Mouse (Mus musculus): Measurements from ENCODE around the gene Smad3. TPM values are rescaled to one million over a fixed set of nuclear protein-coding genes. Genes with fewer than 3 reads are reported as not detected.
A peak's percentile ranks its signal among the peaks of the same experiment; 100 is the strongest.

Gene Smad3
- total and polyA plus RNA-seq, 2 experiments from 2014 or later = 7.5 to 34.0 TPM

GRCm38 (mm10) chr9:63674613-63675012, 83.2 kb downstream of the Smad3 start:
- H3K4me3 ChIP-seq (ENCODE audit: low read length) = no peak overlapping the region
- no peaks in the 10 kb centered on the region for H3K4me1 ChIP-seq (ENCODE audit: insufficient read depth, low read length)
- no peak for TF ChIP-seq CTCF (IDR thresholded peaks at IDR 0.05; ENCODE audit: low read depth)
- DNase-seq (ENCODE audit: low spot score) = no peak
- no peaks in the 10 kb centered on the region for H3K9me3 ChIP-seq (ENCODE audit: low read length)
- H3K27ac ChIP-seq = no peak overlapping the region
- H3K4me2 ChIP-seq (ENCODE audit: low read depth, low read length) = no peak overlapping the region
- H3K36me3 ChIP-seq (ENCODE audit: insufficient read depth, low read length) = no peaks in the 10 kb centered on the region
- no peak overlapping the region for H3K9ac ChIP-seq (replicated peaks; ENCODE audit: low read length)
- ATAC-seq = no peak
- WGBS = 91% methylated on average over 10 of the region's 10 CpGs
- no peaks in the 10 kb centered on the region for H3K27me3 ChIP-seq (ENCODE audit: insufficient read depth, low read length)

- no peak overlapping the region for H3K9ac ChIP-seq (replicated peaks; ENCODE audit: low read length)
- ATAC-seq (no peak), DNase-seq (ENCODE audit: low spot score) (no peak)
- no peaks in the 10 kb centered on the region for H3K9me3 ChIP-seq (ENCODE audit: low read length)
- WGBS = 72% methylated on average over 3 of the region's 3 CpGs
- no peaks in the 10 kb centered on the region for H3K4me1 ChIP-seq (ENCODE audit: insufficient read depth, low read length)
- H3K27ac ChIP-seq = no peak overlapping the region
- no peak overlapping the region for H3K4me3 ChIP-seq (ENCODE audit: low read length)
- H3K36me3 ChIP-seq (ENCODE audit: insufficient read depth, low read length) = no peaks in the 10 kb centered on the region
- no peak for TF ChIP-seq CTCF (IDR thresholded peaks at IDR 0.05; ENCODE audit: low read depth)
- no peak overlapping the region for H3K4me2 ChIP-seq (ENCODE audit: low read depth, low read length)
- no peaks in the 10 kb centered on the region for H3K27me3 ChIP-seq (ENCODE audit: insufficient read depth, low read length)
These were observed 84.3 kb downstream of the Smad3 start for GRCm38 (mm10) chr9:63673494-63673805.

- WGBS = 62% methylated on average over 8 of the region's 8 CpGs
- H3K27me3 ChIP-seq (ENCODE audit: insufficient read depth, low read length) = no peaks in the 10 kb centered on the region
- H3K4me3 ChIP-seq (ENCODE audit: low read length) = no peak overlapping the region
- H3K36me3 ChIP-seq (ENCODE audit: insufficient read depth, low read length) = no peaks in the 10 kb centered on the region
- ATAC-seq = peak; percentile 53
- no peak for TF ChIP-seq CTCF (IDR thresholded peaks at IDR 0.05; ENCODE audit: low read depth)
- H3K4me2 ChIP-seq (ENCODE audit: low read depth, low read length) = no peak overlapping the region
- H3K4me1 ChIP-seq (ENCODE audit: insufficient read depth, low read length) = 0 out of 2 replicates have a peak, but pooled peaks cover 2% of the 10 kb centered on the region
- DNase-seq (ENCODE audit: low spot score) = peak; percentile 21
- no peak overlapping the region for H3K9ac ChIP-seq (replicated peaks; ENCODE audit: low read length)
- H3K9me3 ChIP-seq (ENCODE audit: low read length) = no peaks in the 10 kb centered on the region
- no peak overlapping the region for H3K27ac ChIP-seq
These were observed 84.8 kb downstream of the Smad3 start for GRCm38 (mm10) chr9:63672797-63673493.

- no peak overlapping the region for H3K4me3 ChIP-seq (ENCODE audit: low read length)
- DNase-seq (ENCODE audit: low spot score) (no peak), ATAC-seq (no peak)
- WGBS = 93% methylated on average over 7 of the region's 7 CpGs
- no peak for TF ChIP-seq CTCF (IDR thresholded peaks at IDR 0.05; ENCODE audit: low read depth)
- H3K4me1 ChIP-seq (ENCODE audit: insufficient read depth, low read length) = peaks cover 22% of the 10 kb centered on the region
- H3K27me3 ChIP-seq (ENCODE audit: insufficient read depth, low read length) = no peaks in the 10 kb centered on the region
- H3K9me3 ChIP-seq (ENCODE audit: low read length) = no peaks in the 10 kb centered on the region
- no peak overlapping the region for H3K9ac ChIP-seq (replicated peaks; ENCODE audit: low read length)
- no peak overlapping the region for H3K4me2 ChIP-seq (ENCODE audit: low read depth, low read length)
- no peaks in the 10 kb centered on the region for H3K36me3 ChIP-seq (ENCODE audit: insufficient read depth, low read length)
- no peak overlapping the region for H3K27ac ChIP-seq
These were observed 88.0 kb downstream of the Smad3 start for GRCm38 (mm10) chr9:63669816-63670215.

GRCm38 (mm10) chr9:63668621-63669020, 89.2 kb downstream of the Smad3 start:
- H3K4me3 ChIP-seq (ENCODE audit: low read length) = no peak overlapping the region
- DNase-seq (ENCODE audit: low spot score) (no peak), ATAC-seq (no peak)
- peaks cover 24% of the 10 kb centered on the region for H3K4me1 ChIP-seq (ENCODE audit: insufficient read depth, low read length)
- H3K9ac ChIP-seq (replicated peaks; ENCODE audit: low read length) = no peak overlapping the region
- no peak overlapping the region for H3K4me2 ChIP-seq (ENCODE audit: low read depth, low read length)
- TF ChIP-seq CTCF (IDR thresholded peaks at IDR 0.05; ENCODE audit: low read depth) = no peak
- H3K9me3 ChIP-seq (ENCODE audit: low read length) = no peaks in the 10 kb centered on the region
- no peaks in the 10 kb centered on the region for H3K27me3 ChIP-seq (ENCODE audit: insufficient read depth, low read length)
- no peak overlapping the region for H3K27ac ChIP-seq
- WGBS = 82% methylated on average over 1 of the region's 1 CpGs
- no peaks in the 10 kb centered on the region for H3K36me3 ChIP-seq (ENCODE audit: insufficient read depth, low read length)

DNA sequence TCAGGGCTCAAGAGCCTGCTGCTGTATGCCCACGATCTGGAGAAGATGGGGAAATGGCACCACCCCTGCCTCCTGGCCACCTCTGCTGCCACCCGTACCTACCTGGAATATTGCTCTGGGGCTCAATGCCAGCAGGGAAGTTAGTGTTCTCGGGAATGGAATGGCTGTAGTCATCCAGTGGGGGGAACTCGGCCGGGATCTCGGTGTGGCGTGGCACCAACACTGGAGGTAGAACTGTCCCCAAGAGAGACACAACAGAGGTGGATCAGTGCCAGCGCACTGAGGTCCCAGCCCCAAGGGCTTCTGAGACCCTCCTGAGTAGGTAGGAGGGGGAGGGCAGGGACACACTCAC, 90.4 kb downstream of the Smad3 start:
- Histone ChIP-seq H3K4me3 (ENCODE audit: low read length) (no peak overlapping the region), H3K4me2 (ENCODE audit: low read depth, low read length) (no peak overlapping the region), H3K36me3 (ENCODE audit: insufficient read depth, low read length) (no peaks in the 10 kb centered on the region), H3K9me3 (ENCODE audit: low read length) (no peaks in the 10 kb centered on the region), H3K27ac (peak overlapping the region; percentile 9; the same call in 1 of the 2 replicates), H3K4me1 (ENCODE audit: insufficient read depth, low read length) (peaks cover 24% of the 10 kb centered on the region), H3K9ac (replicated peaks; ENCODE audit: low read length) (no peak overlapping the region), H3K27me3 (ENCODE audit: insufficient read depth, low read length) (no peaks in the 10 kb centered on the region)
- ATAC-seq (no peak), DNase-seq (ENCODE audit: low spot score) (no peak)
- TF ChIP-seq CTCF (IDR thresholded peaks at IDR 0.05; ENCODE audit: low read depth) = no peak
- 58% methylated on average over 8 of the region's 8 CpGs for WGBS

- DNase-seq (ENCODE audit: low spot score) (peak; percentile 83), ATAC-seq (peak; percentile 58; the same call in 1 of the 2 replicates)
- Histone ChIP-seq H3K4me2 (ENCODE audit: low read depth, low read length) (0 out of 2 replicates have a peak overlapping the region, but pooled peaks have one; percentile 2), H3K4me1 (ENCODE audit: insufficient read depth, low read length) (peaks cover 24% of the 10 kb centered on the region), H3K36me3 (ENCODE audit: insufficient read depth, low read length) (no peaks in the 10 kb centered on the region), H3K27ac (peak overlapping the region; percentile 9; the same call in 1 of the 2 replicates), H3K27me3 (ENCODE audit: insufficient read depth, low read length) (no peaks in the 10 kb centered on the region), H3K9me3 (ENCODE audit: low read length) (no peaks in the 10 kb centered on the region), H3K9ac (replicated peaks; ENCODE audit: low read length) (no peak overlapping the region), H3K4me3 (ENCODE audit: low read length) (no peak overlapping the region)
- peak; percentile 19; the same call in 1 of the 2 replicates for TF ChIP-seq CTCF (IDR thresholded peaks at IDR 0.05; ENCODE audit: low read depth)
- 37% methylated on average over 18 of the region's 18 CpGs for WGBS
These were observed 91.0 kb downstream of the Smad3 start for GRCm38 (mm10) chr9:63666612-63667372.
